Mouse (Mus musculus) heart, adult 10 weeks (tissue): ENCODE measurements around the gene Zfp449. TPM values are rescaled to one million over a fixed set of nuclear protein-coding genes. Genes with fewer than 3 reads are reported as not detected.

Experiments
- polyA plus RNA-seq: library from polyadenylated mRNA; stranded (reverse); fragments of 350-450 nt; fragmentation: Illumina TruSeq; extraction: RNeasy Lipid Tissue Mini Kit (QIAGEN cat#74804); gene quantifications from one replicate; pipeline ENCODE4 v1.2.3, GENCODE M21; 2014; ENCODE audit warnings: low read depth, low replicate concordance

Gene Zfp449
- 5.3 TPM for polyA plus RNA-seq

GRCm38 (mm10) chrX:56346176-56346931 lies at the start of gene Zfp449:
Gene Zfp449, plus strand, starts transcription at chrX:56346400.

GRCm38 (mm10) chrX:56374431-56375128 lies 28.4 kb downstream of the Zfp449 start, which contains the start of gene Smim10l2a:
Gene Smim10l2a, plus strand, starts transcription at chrX:56374586.

Other genes starting within 250 kb of the Zfp449 start
- 2.1 TPM for gene 3830403N18Rik, start 209.8 kb upstream of the Zfp449 start, polyA plus RNA-seq
- gene Gm773, start 133.5 kb upstream of the Zfp449 start, polyA plus RNA-seq = not detected
- 0.37 TPM for gene Smim10l2a, start 28.2 kb downstream of the Zfp449 start, polyA plus RNA-seq
- not detected for gene Gm2174, start 101.6 kb downstream of the Zfp449 start, polyA plus RNA-seq
- 21.3 TPM for gene Ints6l, start 108.5 kb downstream of the Zfp449 start, polyA plus RNA-seq
- gene Gm10477, start 178.3 kb downstream of the Zfp449 start, polyA plus RNA-seq = not detected
- not detected for gene Gm648, start 203.2 kb downstream of the Zfp449 start, polyA plus RNA-seq